Mouse (Mus musculus) activated CD4-positive, CD25-positive, alpha-beta regulatory T cell, adult 4 months (primary cell): ENCODE data around the gene Degs2. TPM values are rescaled to one million over a fixed set of nuclear protein-coding genes. Genes with fewer than 3 reads are reported as not detected.

ENCODE experiments used
- ATAC-seq: one replicate; pipeline ENCODE4 v1.8.0; 2017
- polyA plus RNA-seq, 2 experiments: library from polyadenylated mRNA; unstranded; fragments of 100-300 nt; shearing (Covaris generic); gene quantifications; one replicate each; pipeline ENCODE4 v1.2.1; 2017

The Degs2 gene
- polyA plus RNA-seq, 2 experiments from 2014 or later = 3.6 to 5.6 TPM

DNA sequence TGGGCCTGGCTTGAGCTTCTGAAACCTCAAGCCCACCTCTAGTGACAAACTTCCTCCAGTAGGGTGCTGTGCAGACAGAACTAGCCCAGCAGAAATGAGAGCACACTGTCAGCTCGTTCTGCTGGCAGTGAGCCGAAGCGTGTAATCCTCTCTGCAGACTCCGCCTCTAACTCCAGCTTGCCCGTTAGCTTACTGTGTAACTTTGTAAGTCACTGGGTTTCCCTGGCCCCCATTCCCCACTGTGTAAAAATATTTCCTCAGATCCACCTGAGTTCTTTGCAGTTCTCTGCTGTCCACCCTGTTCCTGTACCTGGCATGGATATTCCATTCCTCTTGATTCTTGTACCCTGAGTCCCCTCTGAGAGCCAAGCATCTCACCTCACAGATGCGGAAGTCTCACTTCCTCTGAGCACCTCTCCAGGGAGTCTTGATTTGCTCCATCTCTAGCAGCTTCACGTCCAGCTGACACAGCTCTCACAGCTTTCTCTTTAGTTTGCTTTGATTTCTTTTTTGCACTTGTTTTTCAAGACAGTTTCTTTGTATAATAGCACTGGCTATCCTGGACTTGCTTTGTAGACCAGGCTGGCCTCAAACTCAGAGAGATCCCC is 51.0 kb downstream of the Degs2 start:
- ATAC-seq = no peak

DNA sequence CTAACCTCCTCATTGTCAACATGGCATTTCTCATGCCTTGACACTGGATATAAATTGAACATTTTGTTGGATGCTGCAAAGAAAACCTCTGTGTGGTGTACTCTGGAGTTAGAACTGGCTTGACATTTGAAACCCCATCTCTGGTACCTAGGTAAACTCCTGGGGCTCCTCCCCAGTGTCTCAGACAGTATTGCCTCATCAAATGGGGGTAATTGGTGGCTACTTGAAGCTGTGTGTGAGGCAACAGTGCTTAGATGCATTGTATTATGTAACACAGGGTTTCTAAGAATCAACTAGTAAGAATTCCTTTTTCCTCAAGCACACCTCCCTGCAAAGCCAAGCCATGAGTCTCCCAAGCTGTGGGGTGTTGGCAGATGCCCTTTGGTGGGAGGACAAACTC is 54.3 kb downstream of the Degs2 start:
- ATAC-seq = no peak

DNA sequence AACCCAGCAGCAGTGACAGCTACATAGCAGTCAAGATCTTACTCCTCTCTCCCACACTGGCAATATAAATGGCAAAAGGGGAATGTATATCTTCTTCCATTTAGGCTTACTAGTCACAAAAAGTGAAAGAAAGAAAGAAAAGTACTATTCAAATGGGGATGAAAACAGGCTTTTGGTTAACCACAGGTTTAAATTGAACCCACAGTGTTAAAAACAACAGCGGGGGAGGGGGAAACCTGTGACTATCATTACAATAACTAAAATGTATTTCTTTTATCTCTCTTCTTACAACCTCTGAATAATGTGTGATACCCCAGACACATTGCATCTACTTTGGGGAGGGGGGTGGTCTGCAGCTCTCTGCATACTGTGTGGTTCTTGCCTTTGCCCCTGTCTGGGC is 55.9 kb downstream of the Degs2 start:
- ATAC-seq = peak; percentile 69

DNA sequence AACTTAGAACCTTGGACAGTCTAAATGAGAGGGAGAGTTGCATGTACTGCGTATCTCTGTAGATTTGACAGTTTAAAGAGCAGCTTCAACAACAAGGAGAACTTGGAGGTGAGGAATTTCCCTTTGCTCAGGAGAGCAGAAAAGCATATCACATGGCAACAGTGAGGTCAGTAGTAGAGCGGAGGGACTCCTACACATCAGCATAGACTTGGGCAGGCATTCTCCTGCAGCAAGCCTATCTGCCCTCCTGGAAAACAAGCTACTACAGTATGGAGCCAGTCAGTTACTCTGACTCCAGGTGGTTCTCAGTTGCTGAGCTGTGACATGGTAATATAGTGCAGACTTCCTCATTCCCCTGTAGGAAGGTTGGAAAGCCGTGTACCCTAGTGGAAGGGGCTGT is 60.1 kb downstream of the Degs2 start:
- no peak for ATAC-seq

DNA sequence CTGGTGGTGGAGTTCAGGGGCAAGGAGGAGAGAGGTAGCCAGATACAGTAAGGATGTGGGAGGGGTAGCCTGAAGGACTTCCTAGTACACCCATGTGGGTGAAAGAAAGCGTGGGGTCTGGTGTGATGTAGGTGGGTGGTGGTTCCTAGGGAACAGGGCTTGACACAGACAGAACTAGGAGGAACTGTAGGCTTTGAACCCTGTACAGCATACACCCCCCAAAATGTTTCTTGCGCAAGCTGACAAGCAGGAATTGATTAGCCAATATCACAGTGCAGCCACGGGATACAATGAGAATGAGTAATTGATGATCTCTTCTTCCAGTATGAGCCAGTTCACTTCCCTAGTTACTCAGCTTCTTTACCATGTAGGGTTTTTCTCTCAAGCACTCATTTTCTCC is 63.0 kb downstream of the Degs2 start:
- no peak for ATAC-seq

DNA sequence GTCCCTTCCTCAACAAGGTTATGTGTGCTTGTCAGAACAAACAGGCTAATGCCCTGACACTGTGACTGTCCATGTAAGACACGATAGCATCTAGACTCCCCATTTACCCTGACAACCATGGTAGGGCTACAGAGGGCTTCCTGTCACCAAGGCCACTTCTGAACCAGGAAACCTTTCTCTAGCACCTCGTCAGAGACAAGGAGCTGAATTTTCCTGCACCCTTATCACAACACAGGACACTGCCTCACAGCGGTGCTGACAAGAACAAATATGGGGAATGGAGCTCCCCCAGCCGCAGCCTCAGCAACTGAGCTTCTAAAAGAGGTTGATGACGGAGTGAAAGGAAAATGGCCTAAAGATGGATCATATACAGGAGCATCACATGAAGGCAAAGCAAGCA is 64.7 kb downstream of the Degs2 start:
- no peak for ATAC-seq

DNA sequence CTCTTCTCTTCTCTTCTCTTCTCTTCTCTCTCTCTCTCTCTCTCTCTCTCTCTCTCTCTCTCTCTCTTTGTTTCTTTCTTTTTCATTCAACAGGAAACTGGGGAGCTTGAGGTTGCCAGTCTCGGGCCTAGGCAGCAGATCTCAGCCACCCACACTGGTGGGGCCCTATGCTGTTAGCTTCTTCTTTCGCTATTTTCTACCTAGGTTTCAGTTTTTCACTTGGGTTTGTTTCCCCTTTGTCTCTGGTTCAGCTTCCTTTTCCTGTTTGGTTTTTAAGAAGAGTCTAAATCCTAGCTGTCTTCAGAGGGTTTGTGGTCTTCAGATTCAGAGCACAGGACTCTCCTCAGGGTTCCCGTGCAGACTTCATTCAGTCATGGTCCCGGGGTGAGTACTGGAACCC is 66.6 kb downstream of the Degs2 start:
- ATAC-seq = peak; percentile 63

DNA sequence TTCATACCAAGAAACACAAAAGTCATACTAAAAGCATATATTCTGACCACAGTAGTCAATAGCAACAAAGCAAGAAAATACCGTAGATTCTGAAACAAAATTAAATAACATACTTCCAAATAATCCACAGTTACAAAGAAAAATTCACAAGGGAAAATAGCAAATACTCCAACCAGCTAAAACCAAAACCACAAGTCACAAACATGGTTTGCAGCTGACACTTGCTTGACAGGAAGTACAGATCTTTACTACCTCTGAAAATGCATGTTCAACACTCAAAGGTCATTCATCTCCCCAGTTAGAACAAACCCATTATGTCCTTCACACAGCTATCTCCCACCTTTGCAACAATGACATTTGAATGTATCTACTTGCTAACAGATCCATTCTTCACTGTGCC is 68.1 kb downstream of the Degs2 start:
- peak; percentile 18 for ATAC-seq

DNA sequence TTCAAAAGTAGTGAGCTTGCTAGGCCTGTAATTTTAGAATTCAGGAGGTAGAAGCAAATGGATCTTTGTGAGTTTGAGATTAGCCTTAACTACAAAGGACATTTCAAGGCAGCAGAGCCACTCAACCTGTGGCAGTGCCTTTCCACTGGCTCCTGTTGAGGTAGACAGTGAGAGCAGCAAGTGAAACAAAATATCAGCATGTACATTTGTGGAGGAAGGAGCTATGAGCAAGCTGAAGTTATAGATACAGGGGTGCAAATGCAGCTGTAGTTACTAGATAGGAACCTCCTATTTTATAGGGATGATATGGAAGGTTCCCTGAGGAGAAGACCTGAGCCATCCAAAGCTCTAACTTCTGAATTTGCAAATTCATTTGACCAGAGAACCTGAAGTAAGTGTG is 69.6 kb downstream of the Degs2 start:
- no peak for ATAC-seq

DNA sequence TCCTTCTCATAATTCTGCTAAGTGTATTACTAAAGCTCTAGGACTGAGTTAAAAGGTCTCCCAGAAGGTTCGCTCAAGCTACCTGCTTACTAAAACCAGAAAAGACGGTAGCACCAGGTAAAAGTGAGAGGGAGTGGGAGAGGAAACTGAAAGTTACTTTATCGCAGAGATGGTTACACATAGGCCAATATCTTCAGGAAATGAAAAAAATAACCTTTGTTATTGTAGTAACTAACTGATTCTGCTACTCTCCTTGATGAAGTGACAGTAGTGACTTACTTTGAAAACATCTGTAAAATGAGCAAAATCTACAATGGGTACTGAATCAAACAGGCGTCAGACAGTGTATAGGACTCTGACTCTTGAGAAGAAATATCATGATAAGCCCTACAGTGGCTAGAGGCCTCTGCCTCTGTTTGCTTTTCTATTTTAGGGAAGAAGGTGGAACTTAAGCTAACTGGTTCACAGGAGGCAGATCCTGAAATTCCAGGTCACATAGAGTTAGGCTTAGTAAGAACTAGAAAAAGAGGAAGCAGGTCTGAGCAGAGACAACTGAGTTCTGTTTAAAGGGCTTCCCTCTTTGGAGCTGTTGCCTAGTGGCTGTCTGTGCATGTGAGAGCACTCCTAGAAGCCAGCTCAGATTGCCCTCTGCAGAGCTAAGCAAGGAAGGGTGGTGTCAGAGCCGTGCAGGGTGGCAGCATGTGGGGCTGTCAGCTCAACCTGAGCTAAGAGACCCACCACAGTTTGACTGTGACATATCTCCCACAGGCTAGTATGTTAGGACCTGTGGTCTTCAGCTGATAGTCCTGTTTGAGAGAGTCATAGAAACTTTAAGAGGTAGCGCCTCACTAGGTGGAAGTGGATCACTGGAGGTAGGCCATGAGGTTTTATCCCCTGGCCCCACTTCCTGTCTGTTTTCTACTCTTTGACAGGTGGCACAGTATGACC is 71.1 kb downstream of the Degs2 start:
- ATAC-seq = peak; percentile 57

DNA sequence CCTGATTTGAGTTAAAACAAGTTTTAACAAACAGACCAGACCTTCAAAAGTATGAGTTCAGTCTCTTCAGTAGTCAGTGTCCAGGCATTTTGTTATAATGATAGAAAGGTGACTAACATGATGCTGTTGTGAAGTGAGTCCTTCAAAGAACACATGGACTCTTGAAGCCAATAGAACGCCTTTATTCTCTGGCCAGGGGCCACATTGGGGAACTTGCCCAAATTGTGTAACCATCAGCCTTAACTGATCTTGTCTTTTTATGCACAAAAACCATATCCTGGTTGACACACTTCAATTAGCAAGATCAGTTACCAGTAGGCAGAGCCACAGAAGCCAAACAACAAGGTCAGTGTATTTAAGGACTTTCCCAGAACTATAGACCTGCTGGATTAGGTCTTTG is 72.6 kb downstream of the Degs2 start:
- ATAC-seq = no peak

Other genes starting within 250 kb of the Degs2 start
- gene Evl, start 147.6 kb downstream of the Degs2 start, polyA plus RNA-seq = 100 to 1,000 TPM; 212 to 251 TPM
- gene Yy1, start 90.7 kb upstream of the Degs2 start, polyA plus RNA-seq = 10 to 100 TPM; 16.8 to 18.1 TPM
- gene Slc25a29, start 133.6 kb upstream of the Degs2 start, polyA plus RNA-seq = 1 to 10 TPM; 2.2 to 4.4 TPM
- gene Slc25a47, start 133.7 kb upstream of the Degs2 start, polyA plus RNA-seq = 1 to 10 TPM in 1 of 2 experiments, under 1 TPM in 1; 0.51 to 1.3 TPM
- gene Wdr25, start 191.3 kb upstream of the Degs2 start, polyA plus RNA-seq = 1 to 10 TPM; 3.3 to 6.9 TPM
- 10 to 100 TPM; 54.6 to 59.1 TPM for gene Wars, start 191.9 kb upstream of the Degs2 start, polyA plus RNA-seq